Mouse (Mus musculus) small intestine, adult 2 months (tissue): ENCODE results near the gene Smarcc2. TPM values are rescaled to one million over a fixed set of nuclear protein-coding genes. Genes with fewer than 3 reads are reported as not detected.
"Not testable (repeated sequence)": the region's sequence is repeated elsewhere in the genome, so short reads cannot be mapped to it uniquely, and the experiment has no call there.

ENCODE experiments used
- H3K27ac ChIP-seq: fragments of 200-500 bp; 2 replicates; pipeline ENCODE4 v1.5.1; 2012; ENCODE audit warnings: low read depth, low read length, control low read depth, inconsistent platforms; ENCODE audit not compliant: insufficient read depth
- H3K27me3 ChIP-seq: fragments of 200-500 bp; 2 replicates; pipeline ENCODE4 v1.6.1; 2012; ENCODE audit warnings: mild to moderate bottlenecking, moderate library complexity, low read length, inconsistent platforms; ENCODE audit not compliant: control insufficient read depth, insufficient read depth
- H3K36me3 ChIP-seq: fragments of 200-500 bp; 2 replicates; pipeline ENCODE4 v1.6.1; 2012; ENCODE audit warnings: mild to moderate bottlenecking, low read length, control low read depth, inconsistent platforms; ENCODE audit not compliant: control insufficient read depth, insufficient read depth
- H3K4me1 ChIP-seq: fragments of 200-500 bp; 2 replicates; pipeline ENCODE4 v1.6.1; 2012; ENCODE audit warnings: low read length, inconsistent platforms, mixed read lengths; ENCODE audit not compliant: control insufficient read depth, insufficient read depth, insufficient read length
- H3K4me3 ChIP-seq: fragments of 200-500 bp; 2 replicates; pipeline ENCODE4 v1.5.1; 2012; ENCODE audit warnings: low read depth, mild to moderate bottlenecking, control low read depth, inconsistent platforms, low read length, moderate library complexity
- CTCF ChIP-seq: fragments of 200-500 bp; IDR thresholded peaks from 2 replicates; pipeline ENCODE4 v1.5.1; 2012; ENCODE audit warnings: low read depth, mild to moderate bottlenecking, control low read depth, inconsistent platforms, low read length, moderate library complexity, mixed read lengths; ENCODE audit not compliant: insufficient replicate concordance, insufficient read length; ENCODE audit errors: extremely low read depth
- POLR2A ChIP-seq: fragments of 200-500 bp; IDR thresholded peaks from 2 replicates; pipeline ENCODE4 v1.6.1; 2012; ENCODE audit warnings: low read depth, mild to moderate bottlenecking, control low read depth, inconsistent platforms, low read length, moderate library complexity
- WGBS: fragments of 180-500 bp; shearing (Covaris S2); methylation state at CpG from one replicate; pipeline ENCODE4 v1.1.7; 2018; 5-methylcytosine and 5-hydroxymethylcytosine counted together
- polyA plus RNA-seq: library from polyadenylated mRNA; depleted of rRNA; stranded (reverse); fragments of >200 nt; gene quantifications from 2 replicates; pipeline ENCODE4 v1.2.3, GENCODE M21; 2012

Gene Smarcc2
- polyA plus RNA-seq, 1 experiment, result 98.4 TPM

DNA sequence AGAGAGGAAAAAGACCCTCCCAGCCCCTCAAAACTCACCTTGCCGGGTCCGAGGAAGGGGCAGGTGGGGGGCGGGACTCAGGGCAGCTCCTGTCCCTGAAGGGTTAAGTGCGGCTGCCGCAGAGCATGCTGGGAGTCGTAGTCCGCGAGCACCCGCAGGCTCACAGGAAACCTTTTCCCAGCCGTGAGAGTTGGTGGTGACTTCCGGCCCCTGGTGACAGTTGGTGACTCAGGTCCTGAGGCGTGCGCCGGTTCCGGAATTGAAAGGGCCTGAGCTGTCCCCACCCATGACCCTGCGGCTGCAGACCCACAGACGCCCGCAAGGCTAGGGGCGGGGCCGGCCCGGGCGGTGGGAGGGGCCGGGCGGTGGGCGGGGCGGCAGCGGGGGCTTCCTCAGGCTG lies 39.5 kb downstream of the Smarcc2 start, which contains the start of gene Myl6b:
Myl6b (minus strand) TSS at position 96 of the 400 bp plus-strand sequence.
- H3K27me3 ChIP-seq, result no peaks in the 10 kb centered on the region
- TF ChIP-seq POLR2A (no peak), CTCF (no peak)
- H3K4me3 ChIP-seq, result peak within 1 kb of the TSS; percentile 95
- no peaks in the 10 kb centered on the region for H3K36me3 ChIP-seq
- peak within 1 kb of the TSS; percentile 93 for H3K27ac ChIP-seq
- peaks cover 14% of the 10 kb centered on the region for H3K4me1 ChIP-seq
- WGBS, result 2% methylated on average over 27 of the region's 27 CpGs

DNA sequence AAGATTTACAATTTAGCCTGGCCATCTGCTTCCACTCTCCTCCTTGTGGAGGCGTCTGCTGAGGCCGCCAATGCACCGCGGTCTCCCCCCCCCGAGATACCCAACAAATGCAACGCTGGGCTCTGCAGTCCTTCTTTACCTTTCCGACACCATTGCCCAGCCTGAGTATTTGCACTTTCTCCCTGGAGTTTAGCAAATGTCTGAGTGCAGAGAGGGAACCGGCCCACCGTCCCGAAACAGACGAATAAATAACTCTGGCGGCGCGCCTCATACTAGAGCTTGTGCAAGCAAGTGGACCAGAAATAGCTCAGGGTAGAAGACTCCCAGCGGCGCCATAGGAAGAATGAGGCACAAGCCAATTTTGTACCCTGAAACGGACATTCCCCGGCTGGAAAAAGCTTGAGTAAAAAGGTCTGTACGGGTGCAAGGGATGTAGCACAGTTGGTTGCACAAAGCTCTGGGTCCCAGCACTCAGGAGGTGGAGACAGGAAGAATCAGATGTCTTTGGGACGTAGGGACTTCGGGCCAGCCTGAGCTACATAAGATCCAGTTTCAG lies 40.1 kb downstream of the Smarcc2 start:
- H3K4me3 ChIP-seq, result peak overlapping the region; percentile 95
- TF ChIP-seq POLR2A (no peak), CTCF (no peak)
- H3K4me1 ChIP-seq, result peaks cover 14% of the 10 kb centered on the region
- no peaks in the 10 kb centered on the region for H3K36me3 ChIP-seq
- H3K27me3 ChIP-seq, result no peaks in the 10 kb centered on the region
- under 1% methylated on average over 21 of the region's 21 CpGs for WGBS
- peak overlapping the region; percentile 93 for H3K27ac ChIP-seq

DNA sequence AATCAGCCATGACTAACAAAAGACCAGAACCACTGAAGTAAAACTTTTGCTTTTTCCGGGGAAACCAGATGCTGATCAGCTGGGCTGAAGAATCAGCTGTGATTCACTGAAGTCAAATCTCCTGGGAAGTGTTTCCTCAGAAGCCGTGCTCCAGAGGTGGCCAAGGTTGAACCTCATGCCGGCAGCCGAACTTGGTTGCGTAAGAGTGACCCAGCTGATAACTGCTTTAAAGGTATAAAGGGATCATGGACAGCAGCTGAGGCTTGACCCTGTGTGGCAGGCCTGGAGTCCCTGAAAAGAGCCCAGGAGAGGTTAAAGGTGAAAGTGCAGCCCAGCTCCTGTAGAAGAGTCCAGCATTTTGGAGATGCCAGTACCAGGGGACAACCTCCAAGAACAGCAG lies 43.3 kb downstream of the Smarcc2 start:
- no peaks in the 10 kb centered on the region for H3K27me3 ChIP-seq
- no peaks in the 10 kb centered on the region for H3K36me3 ChIP-seq
- H3K27ac ChIP-seq, result peak overlapping the region; percentile 66
- no peak overlapping the region for H3K4me3 ChIP-seq
- H3K4me1 ChIP-seq, result peaks cover 13% of the 10 kb centered on the region
- 20% methylated on average over 5 of the region's 5 CpGs for WGBS
- TF ChIP-seq POLR2A, result no peak
- no peak for TF ChIP-seq CTCF

DNA sequence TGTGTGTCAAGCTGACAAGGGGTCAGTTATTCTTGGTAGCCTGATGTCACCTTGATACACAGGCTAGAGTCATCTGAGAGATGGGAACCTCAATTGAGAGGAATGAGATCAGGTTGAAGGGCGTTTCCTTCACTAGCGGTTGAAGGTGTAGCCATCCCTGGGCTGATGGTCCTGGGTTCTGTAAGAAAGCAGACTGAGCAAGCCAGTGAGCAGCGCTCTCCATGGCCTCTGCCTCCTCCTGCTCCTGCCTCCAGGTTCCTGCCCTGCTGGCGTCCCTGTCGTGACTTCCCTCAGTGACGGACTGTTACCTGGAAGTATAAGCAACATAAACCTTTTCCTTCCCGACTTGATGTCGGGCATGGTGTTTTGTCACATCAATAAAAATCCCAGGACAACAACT lies 44.5 kb downstream of the Smarcc2 start:
- H3K27me3 ChIP-seq, result no peaks in the 10 kb centered on the region
- H3K4me1 ChIP-seq, result peaks cover 13% of the 10 kb centered on the region
- H3K36me3 ChIP-seq, result no peaks in the 10 kb centered on the region
- no peak overlapping the region for H3K4me3 ChIP-seq
- no peak overlapping the region for H3K27ac ChIP-seq
- TF ChIP-seq POLR2A, result no peak
- TF ChIP-seq CTCF, result no peak
- WGBS, result 82% methylated on average over 8 of the region's 8 CpGs

DNA sequence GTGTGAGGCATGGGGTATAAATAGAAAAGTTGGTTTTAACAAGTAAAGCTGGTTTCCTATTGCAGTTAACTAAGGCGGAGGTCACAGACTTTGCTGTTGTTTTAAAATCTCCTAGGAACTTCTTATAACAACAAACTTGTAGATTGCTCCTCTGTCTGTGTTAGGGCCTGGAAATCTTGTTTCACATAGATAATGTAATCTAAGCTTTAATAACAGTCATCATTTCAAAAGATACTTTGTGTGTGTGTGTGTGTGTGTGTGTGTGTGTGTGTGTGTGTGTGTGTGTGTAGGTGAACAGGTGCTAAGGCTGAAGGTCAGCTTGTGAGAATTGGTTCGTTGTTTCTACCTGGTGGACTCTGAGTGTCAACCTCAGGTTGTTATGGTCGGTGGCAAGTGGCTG lies 45.0 kb downstream of the Smarcc2 start:
- H3K27ac ChIP-seq, result 0 out of 2 replicates have a peak overlapping the region, but pooled peaks have one; percentile 5
- no peaks in the 10 kb centered on the region for H3K36me3 ChIP-seq
- TF ChIP-seq POLR2A, result no peak
- no peak for TF ChIP-seq CTCF
- whole genome bisulfite sequencing, result 28% methylated on average over 3 of the region's 3 CpGs
- peaks cover 13% of the 10 kb centered on the region for H3K4me1 ChIP-seq
- no peaks in the 10 kb centered on the region for H3K27me3 ChIP-seq
- no peak overlapping the region for H3K4me3 ChIP-seq

DNA sequence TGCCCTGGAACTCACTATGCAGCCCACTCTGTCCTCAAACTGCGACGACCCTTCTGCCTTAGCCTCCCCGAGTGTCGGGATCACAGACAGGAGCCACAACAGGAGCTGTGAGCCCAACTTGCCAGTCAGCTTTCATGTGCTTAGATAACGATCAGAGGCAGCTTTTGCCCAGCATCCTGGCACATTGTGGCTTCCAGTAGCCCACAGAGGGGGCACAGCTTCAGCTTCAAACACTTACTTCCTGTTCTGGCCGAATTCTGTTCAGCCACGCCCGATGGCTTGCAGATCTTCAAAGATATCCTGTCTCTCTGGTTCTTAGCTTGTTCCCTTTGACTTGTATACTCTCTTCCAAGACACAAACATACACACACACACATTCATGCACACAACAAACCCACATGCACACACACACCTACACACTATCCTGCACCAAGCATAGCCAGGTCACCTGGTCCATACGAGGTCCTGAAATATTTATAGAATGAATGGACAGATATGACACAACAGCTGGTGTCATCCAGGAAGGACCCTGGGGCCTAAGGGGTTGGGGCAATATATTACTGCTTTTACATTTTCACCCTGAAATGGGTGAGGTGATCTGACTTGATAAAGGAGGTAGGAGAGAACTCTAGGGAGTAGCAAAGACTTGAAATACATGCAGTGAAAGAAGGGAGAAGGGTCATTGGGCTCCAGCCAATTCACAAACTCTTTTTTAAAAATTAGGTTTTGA lies 45.8 kb downstream of the Smarcc2 start:
- TF ChIP-seq CTCF (no peak), POLR2A (no peak)
- H3K4me1 ChIP-seq, result peaks cover 13% of the 10 kb centered on the region
- peak overlapping the region; percentile 5; the same call in 1 of the 2 replicates for H3K27ac ChIP-seq
- WGBS, result 36% methylated on average over 9 of the region's 9 CpGs
- H3K4me3 ChIP-seq, result no peak overlapping the region
- H3K27me3 ChIP-seq, result no peaks in the 10 kb centered on the region
- 0 out of 2 replicates have a peak, but pooled peaks cover under 1% of the 10 kb centered on the region for H3K36me3 ChIP-seq

DNA sequence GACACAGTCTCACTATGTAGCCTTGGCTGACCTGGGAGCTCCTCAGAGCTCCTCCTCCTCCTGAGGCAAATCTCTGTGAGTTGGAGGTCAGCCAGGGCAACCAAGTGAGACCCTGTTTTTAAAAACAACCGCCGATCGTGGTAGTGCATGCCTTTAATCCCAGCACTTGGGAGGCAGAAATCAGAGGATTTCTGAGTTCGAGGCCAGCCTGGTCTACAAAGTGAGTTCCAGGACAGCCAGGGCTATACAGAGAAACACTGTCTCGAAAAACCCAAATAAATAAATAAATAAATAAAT lies 46.3 kb downstream of the Smarcc2 start:
- H3K4me3 ChIP-seq, H3K27ac ChIP-seq, H3K36me3 ChIP-seq, H3K27me3 ChIP-seq: not testable (repeated sequence)
- H3K4me1 ChIP-seq, result peaks cover 13% of the 10 kb centered on the region
- 81% methylated on average over 5 of the region's 5 CpGs for WGBS
